Mouse (Mus musculus) layer of hippocampus, adult 11-12 months (tissue): Measurements from ENCODE around the gene Hnrnph3.
"Not testable (repeated sequence)": the region's sequence is repeated elsewhere in the genome, so short reads cannot be mapped to it uniquely, and the experiment has no call there.

Source experiments
- DNase-seq: peaks from one replicate; pipeline ENCODE4 v3.0.0; 2022; ENCODE audit warnings: low spot score

Gene Hnrnph3

GRCm38 (mm10) chr10:63023749-63024579 lies at the start of gene Hnrnph3, which contains the start of gene Pbld2:
Gene Hnrnph3 (minus strand): TSS chr10:63024217.
Gene Pbld2 (plus strand): TSS chr10:63024315.
- DNase-seq, result peak; percentile 98

- peak; percentile 89 for DNase-seq
Measured at GRCm38 (mm10) chr10:63065988-63066387, 42.0 kb upstream of the Hnrnph3 start.

DNA sequence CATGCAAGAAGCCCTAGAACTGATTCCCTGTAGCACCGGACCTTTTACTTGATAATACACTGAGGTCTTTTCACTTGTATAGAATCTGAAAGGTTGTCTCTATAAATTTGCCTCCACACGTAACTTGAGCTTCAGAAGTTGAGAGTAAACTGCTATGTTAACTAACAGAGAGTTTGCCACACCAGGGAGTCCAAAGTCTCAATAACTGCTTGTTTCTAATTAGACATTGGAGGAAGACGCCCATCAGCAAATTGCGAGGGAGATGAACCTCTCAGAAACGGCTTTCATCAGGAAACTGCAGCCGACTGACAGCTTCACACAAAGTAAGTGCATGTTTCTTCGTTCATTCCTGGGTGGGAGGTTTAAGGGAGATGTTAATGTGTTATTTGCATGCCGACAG lies 41.5 kb upstream of the Hnrnph3 start:
- DNase-seq, result no peak

GRCm38 (mm10) chr10:63064516-63064915 lies 40.5 kb upstream of the Hnrnph3 start:
- DNase-seq, result no peak

DNA sequence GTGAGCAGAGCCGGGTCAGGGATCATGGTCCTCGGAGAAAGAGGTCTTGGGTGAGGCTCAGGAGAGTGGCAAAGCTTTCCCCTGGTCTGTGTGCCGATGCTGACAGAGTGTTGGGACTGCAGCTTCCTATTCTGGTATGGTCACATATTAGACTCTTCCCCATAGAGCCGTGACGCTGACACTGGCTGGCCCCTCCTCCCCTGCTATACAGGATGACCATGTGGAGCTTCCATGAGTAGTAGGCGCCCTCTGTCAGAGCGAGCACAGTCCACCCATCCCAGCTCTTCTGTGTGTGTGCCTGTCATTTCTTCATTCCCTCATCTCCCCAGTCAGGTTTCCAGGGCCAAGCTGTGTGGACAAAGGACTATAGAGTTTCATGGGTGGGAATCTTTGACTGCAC lies 39.3 kb upstream of the Hnrnph3 start:
- DNase-seq, result no peak

- no peak for DNase-seq
Measured at GRCm38 (mm10) chr10:63062696-63063095, 38.7 kb upstream of the Hnrnph3 start.

DNA sequence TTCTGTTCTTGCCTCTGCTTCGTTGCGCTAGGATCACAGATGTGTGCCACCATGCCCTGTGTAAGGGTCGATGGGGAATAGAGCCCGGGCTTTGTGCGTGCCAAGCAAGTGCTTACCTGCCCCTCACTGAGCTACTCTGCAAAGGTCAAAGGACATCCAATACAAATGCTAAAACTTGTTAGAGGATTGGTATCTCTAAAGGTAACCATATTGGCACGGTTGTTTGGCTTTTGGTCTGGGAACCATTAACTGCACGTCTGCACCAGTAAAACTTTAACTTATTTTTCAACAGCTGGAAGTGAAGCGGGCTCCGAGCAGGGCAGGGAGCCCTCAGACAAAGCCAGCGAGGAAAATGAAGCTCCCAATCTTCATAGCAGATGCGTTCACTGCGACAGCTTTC lies 37.2 kb upstream of the Hnrnph3 start:
- no peak for DNase-seq

- DNase-seq, result no peak
Measured at GRCm38 (mm10) chr10:63060406-63060805, 36.4 kb upstream of the Hnrnph3 start.

DNA sequence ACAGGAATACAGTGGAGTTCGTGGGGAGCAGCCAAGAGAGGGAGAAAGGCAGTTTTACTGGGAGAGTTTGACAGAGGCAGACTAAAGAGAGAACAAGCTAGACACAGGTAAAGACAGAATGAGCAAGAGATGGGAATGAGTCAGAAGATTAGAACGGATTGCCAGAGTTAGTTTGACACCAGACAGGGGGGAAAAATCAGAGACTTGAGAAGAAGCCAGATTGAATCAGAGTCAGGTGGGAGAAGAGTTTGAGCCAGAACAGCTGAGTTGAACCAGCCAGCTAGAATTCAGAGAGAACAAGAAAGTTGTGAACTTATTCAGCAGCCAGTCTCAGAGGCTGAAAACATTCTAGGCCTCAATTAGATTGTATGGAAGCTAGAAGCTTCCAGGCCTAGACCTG lies 35.8 kb upstream of the Hnrnph3 start, which contains the start of gene Pbld1:
Gene Pbld1, plus strand, starts transcription at position 301 of the 400 bp plus-strand sequence.
- DNase-seq, result no peak

DNA sequence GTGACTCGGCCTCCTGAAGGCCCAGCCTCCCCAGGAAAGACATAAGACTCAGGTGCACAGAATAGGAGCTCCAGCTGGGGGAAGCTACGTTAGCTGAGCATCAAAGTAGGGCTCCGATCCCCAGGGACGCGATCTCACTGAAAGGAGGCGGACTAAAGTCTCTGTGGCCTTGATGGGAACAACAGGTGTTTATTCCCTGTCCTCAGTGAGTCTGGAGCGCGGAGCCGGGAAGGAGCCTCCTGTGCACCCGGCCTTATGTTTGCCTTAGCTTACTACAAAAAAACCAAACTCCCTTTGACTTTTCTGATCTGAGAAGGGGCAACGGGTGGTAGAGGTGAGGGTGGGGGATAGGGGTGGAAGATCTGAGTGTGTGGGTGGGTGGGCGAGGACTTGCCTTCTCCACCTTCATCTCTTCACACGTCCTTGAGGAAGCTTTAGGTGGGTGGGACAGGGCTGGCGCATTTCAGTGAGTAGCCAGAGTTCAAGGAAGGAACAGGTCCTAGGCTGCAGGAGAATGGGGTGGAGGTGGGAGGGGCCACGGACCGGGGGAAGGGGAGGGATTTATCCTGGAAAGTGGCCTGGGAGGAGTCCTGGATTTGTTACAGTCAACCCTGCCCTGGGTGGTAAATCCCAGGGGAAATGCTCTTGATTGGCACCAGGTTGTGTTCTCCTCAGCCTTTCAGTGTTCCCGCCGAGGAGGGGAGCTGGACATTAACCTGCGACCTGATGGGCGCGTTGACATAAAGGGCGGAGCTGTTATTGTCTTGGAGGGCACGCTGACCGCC lies 33.1 kb upstream of the Hnrnph3 start:
- DNase-seq, result no peak

GRCm38 (mm10) chr10:63054586-63054985 lies 30.6 kb upstream of the Hnrnph3 start:
- DNase-seq, result no peak

- DNase-seq, result not testable (repeated sequence)
Measured at GRCm38 (mm10) chr10:63054071-63054470, 30.1 kb upstream of the Hnrnph3 start.

GRCm38 (mm10) chr10:63053007-63053406 lies 29.0 kb upstream of the Hnrnph3 start:
- DNase-seq, result no peak

GRCm38 (mm10) chr10:63052011-63052410 lies 28.0 kb upstream of the Hnrnph3 start:
- DNase-seq, result no peak

DNA sequence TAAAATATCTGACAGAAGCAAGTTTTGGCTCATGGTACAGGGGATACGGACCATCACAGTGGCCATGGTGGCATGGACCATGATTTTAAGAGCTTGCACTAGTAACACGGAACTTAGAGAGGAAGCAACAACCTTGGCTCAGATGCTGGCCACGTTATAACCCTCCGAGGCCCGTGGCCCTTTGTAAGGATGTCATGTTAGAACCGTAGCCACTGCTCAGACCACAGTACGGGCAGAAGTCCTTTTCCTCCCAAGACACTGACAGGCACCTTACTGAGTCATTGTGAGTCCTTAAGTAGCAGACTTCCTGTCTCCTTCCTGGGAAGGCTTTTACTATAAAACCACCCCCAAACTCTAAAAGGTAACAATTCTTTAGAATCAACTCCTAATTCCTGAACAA lies 27.2 kb upstream of the Hnrnph3 start:
- DNase-seq, result no peak

DNA sequence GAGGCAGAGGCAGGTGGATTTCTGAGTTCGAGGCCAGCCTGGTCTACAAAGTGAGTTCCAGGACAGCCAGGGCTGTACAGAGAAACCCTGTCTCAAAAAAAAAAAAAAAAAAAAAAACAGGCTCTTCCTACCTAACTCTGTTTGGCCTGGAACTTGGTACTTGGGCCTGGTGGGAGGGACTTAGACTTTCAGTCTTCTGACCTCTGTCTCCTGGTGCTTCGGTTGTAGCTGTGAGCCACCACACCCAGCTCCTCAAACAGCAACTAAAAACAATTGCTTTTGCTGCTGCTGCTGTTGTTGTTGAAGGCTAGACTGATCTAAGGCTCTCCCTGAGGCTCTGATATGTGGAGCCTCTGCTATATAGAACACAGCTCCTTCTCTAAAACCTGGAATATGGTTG lies 25.1 kb upstream of the Hnrnph3 start:
- DNase-seq, result no peak

DNA sequence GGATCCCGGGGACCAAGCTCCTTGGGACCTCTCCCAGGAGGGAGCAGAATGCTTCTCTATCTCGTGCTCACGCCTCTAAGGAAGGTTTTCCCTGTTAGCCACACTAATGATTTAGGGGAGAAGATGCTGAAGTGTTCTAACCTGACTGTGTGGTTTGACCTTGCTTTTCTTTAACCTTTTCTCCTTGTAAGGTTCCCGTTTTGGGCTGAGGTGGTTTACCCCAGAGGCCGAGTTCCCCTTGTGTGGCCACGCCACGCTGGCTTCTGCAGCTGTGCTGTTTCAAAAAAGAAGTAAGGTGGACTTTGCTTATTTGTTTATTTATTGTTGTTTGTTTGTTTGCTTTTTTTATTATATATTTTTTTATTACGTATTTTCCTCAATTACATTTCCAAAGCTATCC lies 23.7 kb upstream of the Hnrnph3 start:
- DNase-seq, result no peak

DNA sequence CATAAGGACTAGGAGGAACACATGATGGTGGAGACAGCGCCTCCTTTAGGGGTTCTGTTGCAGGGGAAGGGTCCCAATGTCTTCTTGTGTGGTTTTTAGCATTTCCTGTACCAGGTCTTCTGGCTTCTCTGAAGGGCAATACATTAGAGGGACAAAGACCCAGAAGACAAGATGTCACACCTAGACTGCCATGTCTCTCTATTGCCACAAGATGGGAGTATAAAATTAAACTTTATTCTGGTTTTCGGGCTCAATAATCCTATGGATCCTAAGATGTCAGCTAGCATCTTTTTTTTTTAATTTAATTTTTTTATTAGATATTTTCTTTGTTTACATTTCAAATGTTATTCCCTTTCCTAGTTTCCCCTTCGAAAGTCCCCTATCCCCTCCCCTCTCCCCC lies 19.1 kb upstream of the Hnrnph3 start:
- DNase-seq, result no peak

GRCm38 (mm10) chr10:63039867-63040628 lies 16.0 kb upstream of the Hnrnph3 start:
- DNase-seq, result no peak

DNA sequence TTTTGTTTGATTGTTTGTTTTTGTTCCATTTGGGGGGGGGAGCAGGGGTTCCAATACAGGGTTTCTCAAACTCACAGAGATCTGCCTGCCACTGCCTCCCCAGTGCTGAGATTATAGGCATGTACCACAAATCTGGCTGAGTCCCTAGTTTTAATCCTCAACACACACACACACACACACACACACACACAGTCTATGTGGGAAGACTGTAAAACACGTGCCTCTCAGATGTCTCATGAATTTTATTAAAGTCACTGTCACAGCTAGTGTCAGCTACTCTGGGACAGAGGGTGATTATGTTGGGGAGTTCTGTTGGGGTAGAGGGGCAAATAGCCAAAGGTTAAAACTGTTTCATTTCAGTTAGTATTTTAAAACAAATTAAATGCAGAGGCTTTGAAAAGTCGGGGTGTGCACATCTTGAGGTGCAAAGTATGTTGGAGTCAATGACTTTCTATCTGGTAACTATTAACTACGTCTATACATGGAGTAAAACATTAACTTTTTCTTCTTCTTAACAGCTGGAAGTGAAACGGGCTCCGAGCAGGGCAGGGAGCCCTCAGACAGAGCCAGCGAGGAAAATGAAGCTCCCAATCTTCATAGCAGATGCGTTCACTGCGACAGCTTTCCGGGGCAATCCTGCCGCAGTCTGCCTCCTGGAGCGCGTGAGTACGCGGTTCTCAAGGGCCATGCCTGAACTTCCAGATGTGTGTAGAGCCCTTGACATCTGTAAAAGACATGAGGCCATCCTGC lies 14.7 kb upstream of the Hnrnph3 start:
- DNase-seq, result no peak

GRCm38 (mm10) chr10:63032956-63033355 lies 8.9 kb upstream of the Hnrnph3 start:
- no peak for DNase-seq

- DNase-seq, result no peak
Measured at GRCm38 (mm10) chr10:63032267-63032666, 8.2 kb upstream of the Hnrnph3 start.
